Mouse (Mus musculus): ENCODE data around the gene Bri3bp.
A peak's percentile ranks its signal among the peaks of the same experiment; 100 is the strongest.

Gene Bri3bp

GRCm38 (mm10) chr5:125456100-125456499, 14.7 kb downstream of the Bri3bp start:
- H3K36me3 ChIP-seq (ENCODE audit: insufficient read depth, low read length) = peaks cover 72% of the 10 kb centered on the region
- H3K4me1 ChIP-seq (replicated peaks; ENCODE audit: low read depth, low read length) = peaks cover 41% of the 10 kb centered on the region
- no peak overlapping the region for H3K4me3 ChIP-seq (replicated peaks; ENCODE audit: low read length)
- TF ChIP-seq NANOG (IDR thresholded peaks at IDR 0.05; ENCODE audit: borderline replicate concordance, low read length) = no peak
- no peak for TF ChIP-seq POU5F1 (IDR thresholded peaks at IDR 0.05; ENCODE audit: borderline replicate concordance, low read length)
- TF ChIP-seq CTCF (conservative IDR thresholded peaks at IDR 0.05; ENCODE audit: low read length) = no peak
- no peaks in the 10 kb centered on the region for H3K27me3 ChIP-seq (ENCODE audit: insufficient read depth, low read length)
- no peaks in the 10 kb centered on the region for H3K9me3 ChIP-seq (ENCODE audit: low read length)

- H3K4me3 ChIP-seq (replicated peaks; ENCODE audit: low read length) = no peak overlapping the region
- peaks cover 45% of the 10 kb centered on the region for H3K4me1 ChIP-seq (replicated peaks; ENCODE audit: low read depth, low read length)
- peaks cover 59% of the 10 kb centered on the region for H3K36me3 ChIP-seq (ENCODE audit: insufficient read depth, low read length)
- TF ChIP-seq POU5F1 (IDR thresholded peaks at IDR 0.05; ENCODE audit: borderline replicate concordance, low read length) (no peak), CTCF (conservative IDR thresholded peaks at IDR 0.05; ENCODE audit: low read length) (no peak), NANOG (IDR thresholded peaks at IDR 0.05; ENCODE audit: borderline replicate concordance, low read length) (no peak)
- no peaks in the 10 kb centered on the region for H3K9me3 ChIP-seq (ENCODE audit: low read length)
- H3K27me3 ChIP-seq (ENCODE audit: insufficient read depth, low read length) = no peaks in the 10 kb centered on the region
Measured at GRCm38 (mm10) chr5:125457538-125457937, 16.2 kb downstream of the Bri3bp start.

GRCm38 (mm10) chr5:125460574-125460973, 19.2 kb downstream of the Bri3bp start:
- Histone ChIP-seq H3K4me3 (replicated peaks; ENCODE audit: low read length) (no peak overlapping the region), H3K4me1 (replicated peaks; ENCODE audit: low read depth, low read length) (peaks cover 42% of the 10 kb centered on the region), H3K9me3 (ENCODE audit: low read length) (no peaks in the 10 kb centered on the region), H3K27me3 (ENCODE audit: insufficient read depth, low read length) (no peaks in the 10 kb centered on the region), H3K36me3 (ENCODE audit: insufficient read depth, low read length) (peaks cover 30% of the 10 kb centered on the region)
- TF ChIP-seq NANOG (IDR thresholded peaks at IDR 0.05; ENCODE audit: borderline replicate concordance, low read length) (no peak), CTCF (conservative IDR thresholded peaks at IDR 0.05; ENCODE audit: low read length) (no peak), POU5F1 (IDR thresholded peaks at IDR 0.05; ENCODE audit: borderline replicate concordance, low read length) (no peak)

- peaks cover 21% of the 10 kb centered on the region; the same call in 1 of the 2 replicates for H3K36me3 ChIP-seq (ENCODE audit: insufficient read depth, low read length)
- no peaks in the 10 kb centered on the region for H3K9me3 ChIP-seq (ENCODE audit: low read length)
- TF ChIP-seq NANOG (IDR thresholded peaks at IDR 0.05; ENCODE audit: borderline replicate concordance, low read length) (no peak), CTCF (conservative IDR thresholded peaks at IDR 0.05; ENCODE audit: low read length) (no peak), POU5F1 (IDR thresholded peaks at IDR 0.05; ENCODE audit: borderline replicate concordance, low read length) (no peak)
Measured at GRCm38 (mm10) chr5:125461868-125462445, 20.6 kb downstream of the Bri3bp start.

GRCm38 (mm10) chr5:125465192-125465591, 23.8 kb downstream of the Bri3bp start:
- Histone ChIP-seq H3K4me3 (replicated peaks; ENCODE audit: low read length) (peak overlapping the region; percentile 30; the same call in 1 of the 2 replicates), H3K36me3 (ENCODE audit: insufficient read depth, low read length) (no peaks in the 10 kb centered on the region), H3K27me3 (ENCODE audit: insufficient read depth, low read length) (no peaks in the 10 kb centered on the region), H3K4me1 (replicated peaks; ENCODE audit: low read depth, low read length) (peaks cover 40% of the 10 kb centered on the region), H3K9me3 (ENCODE audit: low read length) (no peaks in the 10 kb centered on the region)
- TF ChIP-seq NANOG (IDR thresholded peaks at IDR 0.05; ENCODE audit: borderline replicate concordance, low read length) = no peak

More at GRCm38 (mm10) chr5:125461868-125462445, 20.6 kb downstream of the Bri3bp start:
- peaks cover 39% of the 10 kb centered on the region for H3K4me1 ChIP-seq (replicated peaks; ENCODE audit: low read depth, low read length)
- H3K4me3 ChIP-seq (replicated peaks; ENCODE audit: low read length) = no peak overlapping the region
- no peaks in the 10 kb centered on the region for H3K27me3 ChIP-seq (ENCODE audit: insufficient read depth, low read length)

GRCm38 (mm10) chr5:125465701-125466106, 24.3 kb downstream of the Bri3bp start:
- Histone ChIP-seq H3K27me3 (ENCODE audit: insufficient read depth, low read length) (no peaks in the 10 kb centered on the region), H3K4me1 (replicated peaks; ENCODE audit: low read depth, low read length) (peaks cover 45% of the 10 kb centered on the region), H3K9me3 (ENCODE audit: low read length) (no peaks in the 10 kb centered on the region), H3K36me3 (ENCODE audit: insufficient read depth, low read length) (no peaks in the 10 kb centered on the region), H3K4me3 (replicated peaks; ENCODE audit: low read length) (peak overlapping the region; percentile 39)
- TF ChIP-seq CTCF (conservative IDR thresholded peaks at IDR 0.05; ENCODE audit: low read length) = no peak
- no peak for TF ChIP-seq POU5F1 (IDR thresholded peaks at IDR 0.05; ENCODE audit: borderline replicate concordance, low read length)
- TF ChIP-seq NANOG (IDR thresholded peaks at IDR 0.05; ENCODE audit: borderline replicate concordance, low read length) = no peak

GRCm38 (mm10) chr5:125466483-125466882, 25.1 kb downstream of the Bri3bp start:
- no peaks in the 10 kb centered on the region for H3K27me3 ChIP-seq (ENCODE audit: insufficient read depth, low read length)
- no peak for TF ChIP-seq NANOG (IDR thresholded peaks at IDR 0.05; ENCODE audit: borderline replicate concordance, low read length)
- no peak for TF ChIP-seq POU5F1 (IDR thresholded peaks at IDR 0.05; ENCODE audit: borderline replicate concordance, low read length)
- no peak for TF ChIP-seq CTCF (conservative IDR thresholded peaks at IDR 0.05; ENCODE audit: low read length)
- H3K36me3 ChIP-seq (ENCODE audit: insufficient read depth, low read length) = no peaks in the 10 kb centered on the region
- peak overlapping the region; percentile 39 for H3K4me3 ChIP-seq (replicated peaks; ENCODE audit: low read length)
- H3K4me1 ChIP-seq (replicated peaks; ENCODE audit: low read depth, low read length) = peaks cover 46% of the 10 kb centered on the region
- no peaks in the 10 kb centered on the region for H3K9me3 ChIP-seq (ENCODE audit: low read length)

GRCm38 (mm10) chr5:125467261-125467660, 25.9 kb downstream of the Bri3bp start:
- Histone ChIP-seq H3K4me3 (replicated peaks; ENCODE audit: low read length) (no peak overlapping the region), H3K27me3 (ENCODE audit: insufficient read depth, low read length) (no peaks in the 10 kb centered on the region), H3K36me3 (ENCODE audit: insufficient read depth, low read length) (no peaks in the 10 kb centered on the region), H3K4me1 (replicated peaks; ENCODE audit: low read depth, low read length) (peaks cover 41% of the 10 kb centered on the region), H3K9me3 (ENCODE audit: low read length) (no peaks in the 10 kb centered on the region)
- TF ChIP-seq NANOG (IDR thresholded peaks at IDR 0.05; ENCODE audit: borderline replicate concordance, low read length) (no peak), POU5F1 (IDR thresholded peaks at IDR 0.05; ENCODE audit: borderline replicate concordance, low read length) (no peak), CTCF (conservative IDR thresholded peaks at IDR 0.05; ENCODE audit: low read length) (no peak)

- Histone ChIP-seq H3K36me3 (ENCODE audit: insufficient read depth, low read length) (no peaks in the 10 kb centered on the region), H3K4me3 (replicated peaks; ENCODE audit: low read length) (no peak overlapping the region), H3K4me1 (replicated peaks; ENCODE audit: low read depth, low read length) (peaks cover 40% of the 10 kb centered on the region), H3K27me3 (ENCODE audit: insufficient read depth, low read length) (peaks cover 5% of the 10 kb centered on the region; the same call in 1 of the 2 replicates), H3K9me3 (ENCODE audit: low read length) (no peaks in the 10 kb centered on the region)
- TF ChIP-seq CTCF (conservative IDR thresholded peaks at IDR 0.05; ENCODE audit: low read length) = no peak
- TF ChIP-seq POU5F1 (IDR thresholded peaks at IDR 0.05; ENCODE audit: borderline replicate concordance, low read length) = no peak
- no peak for TF ChIP-seq NANOG (IDR thresholded peaks at IDR 0.05; ENCODE audit: borderline replicate concordance, low read length)
Measured at GRCm38 (mm10) chr5:125470713-125471112, 29.3 kb downstream of the Bri3bp start.
